Mouse (Mus musculus) neural tube, embryonic 11.5 days (tissue): ENCODE measurements at regions not wholly inside any gene's neighbourhood (a gene's known extent, or its start where the extent isn't known, plus 50 kb on each side); places are given as distances from the start of the nearest gene placed in this dataset.

Experiments
- ATAC-seq: fragments of 200-750 bp; cut with Nextera tagmentation; 2 replicates; pipeline ENCODE4 v1.8.0; 2017; ENCODE audit warnings: moderate number of reproducible peaks, mild to moderate bottlenecking, moderate TSS enrichment, moderate library complexity; ENCODE audit not compliant: insufficient read depth, low FRiP score, low TSS enrichment
- DNase-seq: peaks from one replicate; pipeline ENCODE4 v3.0.0-alpha.2; 2015; ENCODE audit warnings: low spot score
- H3K27ac ChIP-seq: fragments of 300-500 bp; sonication (generic); 2 replicates; pipeline ENCODE4 v1.5.1; 2014; ENCODE audit warnings: low read depth, mild to moderate bottlenecking, low read length
- H3K27me3 ChIP-seq: fragments of 300-500 bp; sonication (generic); 2 replicates; pipeline ENCODE4 v1.6.1; 2014; ENCODE audit warnings: mild to moderate bottlenecking, low read length, mixed read lengths; ENCODE audit not compliant: control insufficient read depth, insufficient read depth
- H3K36me3 ChIP-seq: fragments of 300-500 bp; sonication (generic); 2 replicates; pipeline ENCODE4 v1.6.1; 2014; ENCODE audit warnings: mild to moderate bottlenecking, low read length, moderate library complexity, mixed read lengths; ENCODE audit not compliant: control insufficient read depth, insufficient read depth
- H3K4me1 ChIP-seq: fragments of 300-500 bp; sonication (generic); 2 replicates; pipeline ENCODE4 v1.6.1; 2014; ENCODE audit warnings: low read length, mixed read lengths; ENCODE audit not compliant: control insufficient read depth, insufficient read depth
- H3K4me2 ChIP-seq: fragments of 300-500 bp; sonication (generic); 2 replicates; pipeline ENCODE4 v1.6.1; 2014; ENCODE audit warnings: low read depth, mild to moderate bottlenecking, moderate library complexity
- H3K4me3 ChIP-seq: fragments of 300-500 bp; sonication (generic); 2 replicates; pipeline ENCODE4 v1.5.1; 2014; ENCODE audit warnings: low read depth, low read length
- H3K9ac ChIP-seq: fragments of 300-500 bp; sonication (generic); 2 replicates; pipeline ENCODE4 v1.6.1; 2014; ENCODE audit warnings: mild to moderate bottlenecking, low read length
- H3K9me3 ChIP-seq: fragments of 300-500 bp; sonication (generic); 2 replicates; pipeline ENCODE4 v1.6.1; 2016; ENCODE audit warnings: low read length; ENCODE audit not compliant: control insufficient read depth
- WGBS: fragments of 180-500 bp; shearing (Covaris S2); extraction: QIAGEN DNeasy Blood & Tissue Kit; methylation state at CpG from one replicate; pipeline ENCODE4 v1.1.7; 2014; 5-methylcytosine and 5-hydroxymethylcytosine counted together

DNA sequence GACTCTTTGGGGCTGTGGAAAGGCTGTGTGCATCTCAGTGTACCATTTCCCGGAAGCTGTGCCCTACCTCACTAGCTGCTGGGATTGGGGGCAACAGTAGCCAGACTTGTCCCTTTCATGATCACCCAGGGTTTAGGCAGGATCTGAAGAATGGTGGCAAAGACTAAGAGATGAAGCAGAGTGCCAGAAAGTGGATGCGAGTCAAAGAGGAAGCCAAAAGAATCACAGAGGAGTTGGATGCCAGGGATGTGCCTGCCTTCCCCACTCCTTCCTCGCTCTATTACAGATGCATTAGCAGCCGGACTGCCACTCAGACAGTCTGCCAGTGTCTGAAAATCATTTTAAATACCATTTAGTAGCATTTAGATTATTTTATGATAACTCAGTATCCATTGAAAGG lies 271.5 kb upstream of the Slc24a2 start:
- Histone ChIP-seq H3K4me2 (no peak overlapping the region), H3K27ac (no peak overlapping the region), H3K9me3 (no peaks in the 10 kb centered on the region), H3K4me3 (no peak overlapping the region), H3K27me3 (no peaks in the 10 kb centered on the region), H3K36me3 (no peaks in the 10 kb centered on the region), H3K4me1 (no peaks in the 10 kb centered on the region), H3K9ac (no peak overlapping the region)
- WGBS: 94% methylated on average over 4 of the region's 4 CpGs
- DNase-seq (no peak), ATAC-seq (no peak)

DNA sequence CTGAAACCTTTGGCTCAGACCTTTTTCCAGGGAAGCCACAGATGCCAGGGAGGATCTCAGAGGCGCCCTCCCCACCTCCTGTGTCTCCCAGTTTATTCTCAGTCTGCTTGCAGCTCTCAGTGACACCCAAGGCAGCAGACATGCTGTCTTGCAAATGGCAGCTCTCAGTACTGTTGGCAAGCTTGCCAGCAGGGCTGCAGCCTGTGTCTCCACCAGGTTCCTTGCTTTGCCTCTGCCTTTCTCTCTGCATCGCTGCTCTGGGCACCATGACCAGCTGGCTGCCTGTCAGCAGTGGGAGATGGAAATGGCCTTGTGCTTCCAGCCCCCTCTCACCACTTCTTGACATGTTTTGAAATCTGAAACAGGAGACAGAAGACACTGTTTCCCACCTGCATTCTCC lies 270.2 kb upstream of the Slc24a2 start:
- no peaks in the 10 kb centered on the region for H3K4me1 ChIP-seq
- no peak overlapping the region for H3K4me2 ChIP-seq
- no peak overlapping the region for H3K4me3 ChIP-seq
- no peaks in the 10 kb centered on the region for H3K9me3 ChIP-seq
- H3K9ac ChIP-seq: no peak overlapping the region
- ATAC-seq (no peak), DNase-seq (no peak)
- 72% methylated on average over 2 of the region's 2 CpGs for WGBS
- H3K27ac ChIP-seq: no peak overlapping the region
- no peaks in the 10 kb centered on the region for H3K27me3 ChIP-seq
- no peaks in the 10 kb centered on the region for H3K36me3 ChIP-seq

DNA sequence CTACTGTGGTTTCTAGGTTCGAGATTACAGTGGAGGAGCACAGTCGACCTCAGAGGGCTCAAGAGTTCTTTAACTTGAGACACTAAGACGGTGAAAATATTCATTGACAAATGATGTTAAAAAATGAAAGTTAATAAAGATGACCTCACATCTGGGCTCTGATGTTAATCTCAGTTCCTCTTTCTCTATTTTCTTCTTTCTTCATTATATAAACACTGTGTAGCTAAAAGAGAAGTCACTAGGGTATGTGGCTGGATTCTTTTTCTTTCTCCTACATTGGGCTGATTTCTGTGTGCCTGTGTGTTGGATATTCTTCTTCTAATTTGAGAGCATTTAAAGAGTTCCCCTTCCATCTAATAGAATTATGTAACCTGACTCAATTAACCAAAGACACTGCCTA lies 257.5 kb upstream of the Slc24a2 start:
- H3K4me2 ChIP-seq: no peak overlapping the region
- no peaks in the 10 kb centered on the region for H3K4me1 ChIP-seq
- H3K27me3 ChIP-seq: no peaks in the 10 kb centered on the region
- H3K9ac ChIP-seq: no peak overlapping the region
- H3K36me3 ChIP-seq: no peaks in the 10 kb centered on the region
- no peak overlapping the region for H3K27ac ChIP-seq
- DNase-seq (no peak), ATAC-seq (no peak)
- no peaks in the 10 kb centered on the region for H3K9me3 ChIP-seq
- WGBS: 87% methylated on average over 3 of the region's 3 CpGs
- H3K4me3 ChIP-seq: no peak overlapping the region

DNA sequence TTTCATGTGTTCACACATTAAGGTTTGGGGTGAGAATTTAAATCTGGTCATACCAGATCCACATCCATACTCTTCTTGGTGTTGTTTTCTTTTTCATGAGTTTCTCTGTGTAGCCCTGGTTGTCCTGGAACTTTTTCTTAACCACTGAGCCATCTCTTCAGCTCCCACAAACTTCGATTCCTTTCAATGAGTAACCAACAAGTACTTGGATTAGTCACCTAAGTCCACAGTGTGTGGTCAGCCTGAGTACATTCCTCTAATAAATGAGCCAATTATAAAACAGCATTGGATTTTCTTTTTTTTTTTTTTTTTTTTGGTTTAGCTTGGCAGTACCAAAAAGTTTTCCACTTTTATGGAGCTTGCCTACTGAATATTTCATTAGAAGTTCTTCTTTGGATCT lies 245.3 kb upstream of the Slc24a2 start:
- Histone ChIP-seq H3K4me1 (no peaks in the 10 kb centered on the region), H3K9me3 (no peaks in the 10 kb centered on the region), H3K4me3 (no peak overlapping the region), H3K4me2 (no peak overlapping the region), H3K27me3 (no peaks in the 10 kb centered on the region), H3K9ac (no peak overlapping the region), H3K27ac (no peak overlapping the region), H3K36me3 (no peaks in the 10 kb centered on the region)
- no peak for ATAC-seq
- 80% methylated on average over 1 of the region's 1 CpGs for whole genome bisulfite sequencing
- no peak for DNase-seq

DNA sequence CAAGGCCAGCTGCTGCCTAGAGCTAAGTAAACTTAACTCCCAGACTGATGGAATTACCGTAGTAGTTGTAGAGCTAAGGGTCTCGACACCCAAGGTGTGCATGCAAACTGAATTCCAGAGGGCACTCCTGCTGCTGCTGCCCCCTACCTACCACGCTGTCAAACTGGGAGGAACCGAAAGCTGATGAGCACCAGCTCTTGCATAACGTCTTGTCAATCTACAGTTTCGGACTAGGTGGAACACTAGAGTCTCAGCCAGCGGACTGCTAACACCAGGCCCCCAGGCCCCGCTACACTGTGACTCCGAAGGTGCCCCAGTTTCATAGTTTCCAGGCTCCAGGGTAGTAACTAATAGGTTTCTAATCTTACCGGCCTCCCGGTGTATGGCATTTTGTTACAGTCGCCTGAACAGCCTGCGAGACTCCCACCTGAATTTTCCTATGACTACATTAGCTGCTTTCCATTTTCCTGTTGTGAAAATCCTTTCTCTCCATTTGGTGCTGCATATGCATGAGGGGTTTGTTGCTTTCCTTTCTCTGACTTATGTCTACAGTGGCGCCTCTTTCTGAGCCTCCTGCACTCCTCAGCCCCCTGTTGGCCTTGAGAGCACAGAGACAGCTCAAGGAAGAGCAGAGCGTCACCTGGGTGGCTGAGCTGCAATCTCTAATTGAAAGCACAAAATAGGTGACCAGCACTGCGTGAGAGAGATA lies 243.2 kb upstream of the Slc24a2 start:
- Histone ChIP-seq H3K27me3 (no peaks in the 10 kb centered on the region), H3K4me3 (no peak overlapping the region), H3K4me2 (no peak overlapping the region), H3K36me3 (no peaks in the 10 kb centered on the region), H3K9me3 (no peaks in the 10 kb centered on the region), H3K9ac (no peak overlapping the region), H3K4me1 (no peaks in the 10 kb centered on the region), H3K27ac (no peak overlapping the region)
- DNase-seq: no peak
- no peak for ATAC-seq
- WGBS: 90% methylated on average over 16 of the region's 16 CpGs

DNA sequence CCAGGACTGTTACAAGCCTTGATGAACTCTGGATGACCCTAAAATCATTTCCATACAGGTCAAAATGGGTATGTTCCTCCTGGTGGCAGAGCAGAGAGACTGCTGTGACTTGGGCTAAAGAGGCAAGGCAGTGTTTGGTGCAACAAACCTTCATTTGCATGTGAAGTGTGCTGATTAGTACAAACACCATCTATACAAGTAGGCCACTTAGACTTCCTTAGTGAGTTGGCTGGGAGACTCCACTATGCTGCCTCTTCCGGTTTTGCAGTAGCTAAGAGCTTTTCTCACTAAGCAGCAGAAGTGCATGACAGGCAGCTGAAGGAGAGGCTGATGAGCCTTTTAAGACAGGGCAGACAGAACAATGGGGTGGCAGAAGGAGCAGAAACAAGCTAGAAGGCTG lies 242.5 kb upstream of the Slc24a2 start:
- WGBS: 59% methylated on average over 1 of the region's 1 CpGs
- no peak for ATAC-seq
- H3K4me1 ChIP-seq: no peaks in the 10 kb centered on the region
- H3K9me3 ChIP-seq: no peaks in the 10 kb centered on the region
- H3K27ac ChIP-seq: no peak overlapping the region
- no peak overlapping the region for H3K4me3 ChIP-seq
- no peak overlapping the region for H3K9ac ChIP-seq
- H3K36me3 ChIP-seq: no peaks in the 10 kb centered on the region
- no peaks in the 10 kb centered on the region for H3K27me3 ChIP-seq
- DNase-seq: no peak
- H3K4me2 ChIP-seq: no peak overlapping the region

DNA sequence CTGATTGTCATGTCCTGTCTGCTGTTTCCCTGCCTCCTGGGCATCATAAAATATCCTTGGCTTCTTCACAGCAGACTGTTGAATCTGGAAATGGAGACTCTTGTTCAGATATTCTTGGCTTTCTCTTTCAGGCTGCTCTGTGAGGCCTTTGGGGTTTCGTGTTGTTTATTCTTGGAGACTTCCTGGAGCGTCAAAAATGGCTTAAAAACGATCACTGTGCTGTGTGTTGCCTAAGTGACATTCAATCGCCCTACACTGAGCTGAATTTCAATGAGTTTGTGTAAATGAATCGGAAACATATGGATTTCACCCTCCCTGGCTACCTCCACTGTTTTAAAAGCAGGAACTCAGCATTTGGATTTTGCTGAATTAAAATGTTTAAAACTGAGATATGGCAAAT lies 241.1 kb upstream of the Slc24a2 start:
- no peak for DNase-seq
- no peak for ATAC-seq
- Histone ChIP-seq H3K4me2 (no peak overlapping the region), H3K4me1 (no peaks in the 10 kb centered on the region), H3K9me3 (no peaks in the 10 kb centered on the region), H3K27ac (no peak overlapping the region), H3K9ac (no peak overlapping the region), H3K4me3 (no peak overlapping the region), H3K27me3 (no peaks in the 10 kb centered on the region), H3K36me3 (no peaks in the 10 kb centered on the region)
- WGBS: 55% methylated on average over 5 of the region's 5 CpGs

DNA sequence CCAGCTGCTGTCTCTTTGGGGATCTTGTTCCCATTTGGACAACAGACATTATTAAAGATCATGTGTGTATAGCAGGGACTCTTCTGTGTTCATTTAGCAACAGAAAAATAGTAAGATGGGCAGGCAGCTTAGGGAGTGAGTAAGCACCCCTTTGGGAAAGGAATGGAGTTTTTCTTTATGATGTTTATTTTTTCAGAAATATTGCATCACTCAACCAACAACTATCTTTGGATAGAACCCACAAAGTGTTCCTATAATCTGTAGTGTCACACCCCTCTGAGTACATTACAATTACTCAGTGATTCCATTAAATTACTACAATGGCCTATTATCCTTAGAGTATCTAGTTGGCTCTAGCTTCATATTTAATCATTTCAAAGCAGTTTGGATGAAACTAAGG lies 237.3 kb upstream of the Slc24a2 start:
- Histone ChIP-seq H3K4me1 (no peaks in the 10 kb centered on the region), H3K4me2 (no peak overlapping the region), H3K9ac (no peak overlapping the region), H3K9me3 (no peaks in the 10 kb centered on the region), H3K27ac (no peak overlapping the region), H3K4me3 (no peak overlapping the region), H3K36me3 (no peaks in the 10 kb centered on the region), H3K27me3 (no peaks in the 10 kb centered on the region)
- DNase-seq (no peak), ATAC-seq (no peak)

DNA sequence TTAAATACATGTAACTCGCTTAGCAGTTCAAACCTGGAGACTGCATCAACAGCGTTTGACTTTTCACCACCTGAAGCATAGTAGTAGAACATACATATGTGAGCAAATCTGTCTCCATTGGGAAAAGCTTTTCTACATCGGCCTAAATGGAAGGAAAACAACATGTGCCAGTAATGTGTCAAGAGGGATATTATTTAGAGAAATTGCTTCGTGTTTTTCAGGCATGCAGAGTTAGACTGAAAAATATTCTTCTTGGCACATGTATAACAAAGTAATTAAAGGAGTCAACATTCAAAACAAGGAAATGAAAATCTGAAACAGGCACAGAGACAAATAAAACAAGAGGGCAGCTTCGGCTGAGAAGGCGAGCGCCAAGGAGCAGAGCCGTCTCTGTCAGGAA lies 236.7 kb upstream of the Slc24a2 start:
- no peak overlapping the region for H3K9ac ChIP-seq
- H3K4me1 ChIP-seq: no peaks in the 10 kb centered on the region
- no peaks in the 10 kb centered on the region for H3K27me3 ChIP-seq
- ATAC-seq: no peak
- H3K4me2 ChIP-seq: no peak overlapping the region
- H3K27ac ChIP-seq: no peak overlapping the region
- no peaks in the 10 kb centered on the region for H3K9me3 ChIP-seq
- H3K36me3 ChIP-seq: no peaks in the 10 kb centered on the region
- no peak for DNase-seq
- H3K4me3 ChIP-seq: no peak overlapping the region
- 86% methylated on average over 8 of the region's 8 CpGs for WGBS
